Mouse (Mus musculus): Measurements from ENCODE around the gene Ggct.
A peak's percentile ranks its signal among the peaks of the same experiment; 100 is the strongest.

- TF ChIP-seq CTCF (IDR thresholded peaks at IDR 0.05; ENCODE audit: control insufficient read depth, insufficient read depth, insufficient replicate concordance, low read depth, low read length): no peak
- peak; percentile 68 for TF ChIP-seq POLR2A (IDR thresholded peaks at IDR 0.05; ENCODE audit: control insufficient read depth, low read depth, low read length)
These were observed 45.3 kb upstream of the Ggct start, which contains the start of gene Gars for GRCm38 (mm10) chr6:55037799-55038670.

Measured in testis, adult 2 months (tissue).